Mouse (Mus musculus) ES-CJ7 (cell line): Measurements from ENCODE around the gene Tspear.

Experiments
- DNase-seq: peaks from one replicate; pipeline ENCODE4 v3.0.0; 2011; ENCODE audit warnings: low read depth, low spot score

The Tspear gene

DNA sequence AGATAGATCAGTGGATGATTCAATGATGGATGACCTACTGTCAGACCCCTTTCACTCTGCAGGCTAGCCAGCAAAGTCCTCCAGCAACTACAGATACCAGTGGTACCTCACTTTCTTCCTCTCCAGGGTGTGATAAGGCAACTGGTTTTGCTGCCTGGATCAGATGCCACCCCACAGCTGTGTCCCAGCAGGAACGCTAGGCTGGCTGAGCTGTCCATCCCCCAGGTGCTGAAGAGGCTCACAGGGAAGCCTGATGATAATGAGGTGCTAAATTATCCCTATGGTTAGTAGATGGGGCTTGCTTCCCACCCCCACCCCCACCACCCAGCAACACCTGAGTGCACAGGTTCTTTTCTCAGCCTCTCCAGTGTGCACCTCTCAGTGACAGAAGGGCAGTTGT is 181.2 kb downstream of the Tspear start:
- no peak for DNase-seq

GRCm38 (mm10) chr10:77869651-77870050 is 183.3 kb downstream of the Tspear start:
- no peak for DNase-seq

DNA sequence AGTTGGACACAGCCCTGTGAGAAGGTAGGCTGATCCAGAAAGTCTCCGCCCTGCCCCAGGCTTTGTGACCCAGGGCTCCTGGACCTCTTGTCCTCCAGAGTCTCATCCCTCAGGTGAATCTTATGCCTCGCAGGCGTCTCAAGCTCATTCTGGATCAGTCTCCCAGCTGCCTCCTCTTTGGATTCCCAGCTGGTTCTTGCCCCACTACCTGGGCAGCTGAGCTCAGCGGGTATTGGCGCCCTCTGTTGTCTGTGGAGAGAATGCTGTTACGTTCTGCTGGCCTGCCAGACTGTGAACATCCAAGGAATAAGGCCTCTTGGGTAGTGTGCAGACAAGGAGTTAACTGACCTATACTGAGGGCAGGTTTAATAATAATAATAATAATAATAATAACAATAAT is 192.6 kb downstream of the Tspear start:
- DNase-seq, result peak; percentile 27

GRCm38 (mm10) chr10:77880305-77880704 is 193.9 kb downstream of the Tspear start:
- no peak for DNase-seq

DNA sequence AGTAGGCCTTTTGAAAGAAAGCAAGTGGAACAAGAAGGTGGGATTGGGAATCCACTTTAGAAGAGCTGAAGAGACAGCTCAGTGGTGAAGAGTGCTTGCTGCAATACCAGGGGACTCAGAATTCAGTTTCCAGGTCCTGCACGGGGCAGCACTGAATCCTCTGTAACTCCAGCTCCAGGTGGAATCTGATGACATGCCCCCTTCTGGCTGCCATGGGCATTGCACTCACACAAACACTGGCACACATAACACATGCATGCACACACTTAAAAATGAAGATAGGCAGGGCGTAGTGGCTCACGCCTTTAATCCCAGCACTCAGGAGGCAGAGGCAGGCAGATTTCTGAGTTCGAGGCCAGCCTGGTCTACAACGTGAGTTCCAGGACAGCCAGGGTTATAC is 196.2 kb downstream of the Tspear start:
- DNase-seq, result peak; percentile 66

GRCm38 (mm10) chr10:77886007-77886747 is 199.8 kb downstream of the Tspear start:
- DNase-seq, result no peak

- DNase-seq, result no peak
Measured at GRCm38 (mm10) chr10:77890987-77891565, 204.7 kb downstream of the Tspear start.

DNA sequence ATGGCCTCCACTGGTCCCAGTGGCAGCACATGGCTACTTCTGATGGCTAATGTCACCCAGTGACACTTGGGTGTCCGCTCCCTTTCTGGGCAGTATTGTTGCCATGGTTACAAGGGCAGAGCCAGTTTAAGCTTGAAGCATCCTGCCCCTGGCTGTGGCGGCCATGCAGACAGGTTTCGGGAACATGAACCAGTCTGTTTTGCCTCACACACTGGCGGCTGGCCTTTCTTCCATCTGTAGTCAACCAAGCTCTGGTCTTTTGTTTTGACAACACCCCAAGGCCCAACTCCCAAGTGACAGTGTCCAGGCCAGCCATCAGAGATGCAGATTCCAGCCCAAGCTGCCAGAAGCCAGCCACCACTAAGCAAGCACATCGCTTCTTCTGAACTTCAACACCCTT is 209.2 kb downstream of the Tspear start:
- no peak for DNase-seq

DNA sequence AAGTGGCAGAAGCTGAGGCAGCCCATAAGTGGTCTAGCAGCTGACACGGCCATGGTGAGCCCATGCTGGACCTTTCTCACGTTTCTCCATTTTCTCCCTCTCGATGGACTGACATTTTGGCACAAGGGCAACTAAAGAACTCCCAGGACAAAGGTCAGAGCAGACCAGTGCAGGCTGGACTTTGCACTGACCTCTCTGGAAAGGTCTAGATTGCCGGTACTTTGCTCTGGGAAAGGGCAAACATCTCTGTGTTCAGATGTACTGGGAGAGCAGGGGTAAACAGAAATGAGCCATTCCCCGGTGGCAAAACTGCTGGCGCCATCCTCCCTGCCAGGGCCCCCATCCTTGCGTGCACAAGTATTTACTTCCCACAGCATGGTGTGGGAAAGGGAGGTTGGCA is 213.8 kb downstream of the Tspear start:
- no peak for DNase-seq

- no peak for DNase-seq
Measured at GRCm38 (mm10) chr10:77900903-77901818, 214.8 kb downstream of the Tspear start.

GRCm38 (mm10) chr10:77901871-77902210 is 215.5 kb downstream of the Tspear start:
- DNase-seq, result peak; percentile 25

- DNase-seq, result peak; percentile 88
Measured at GRCm38 (mm10) chr10:77902211-77902893, 216.0 kb downstream of the Tspear start, which contains the start of gene Lrrc3. Gene Lrrc3 (minus strand): TSS chr10:77902536.

- DNase-seq, result peak; percentile 90
Measured at GRCm38 (mm10) chr10:77902894-77903715, 216.7 kb downstream of the Tspear start.

- no peak for DNase-seq
Measured at GRCm38 (mm10) chr10:77912605-77913004, 226.2 kb downstream of the Tspear start.

GRCm38 (mm10) chr10:77913292-77913691 is 226.9 kb downstream of the Tspear start:
- DNase-seq, result no peak

DNA sequence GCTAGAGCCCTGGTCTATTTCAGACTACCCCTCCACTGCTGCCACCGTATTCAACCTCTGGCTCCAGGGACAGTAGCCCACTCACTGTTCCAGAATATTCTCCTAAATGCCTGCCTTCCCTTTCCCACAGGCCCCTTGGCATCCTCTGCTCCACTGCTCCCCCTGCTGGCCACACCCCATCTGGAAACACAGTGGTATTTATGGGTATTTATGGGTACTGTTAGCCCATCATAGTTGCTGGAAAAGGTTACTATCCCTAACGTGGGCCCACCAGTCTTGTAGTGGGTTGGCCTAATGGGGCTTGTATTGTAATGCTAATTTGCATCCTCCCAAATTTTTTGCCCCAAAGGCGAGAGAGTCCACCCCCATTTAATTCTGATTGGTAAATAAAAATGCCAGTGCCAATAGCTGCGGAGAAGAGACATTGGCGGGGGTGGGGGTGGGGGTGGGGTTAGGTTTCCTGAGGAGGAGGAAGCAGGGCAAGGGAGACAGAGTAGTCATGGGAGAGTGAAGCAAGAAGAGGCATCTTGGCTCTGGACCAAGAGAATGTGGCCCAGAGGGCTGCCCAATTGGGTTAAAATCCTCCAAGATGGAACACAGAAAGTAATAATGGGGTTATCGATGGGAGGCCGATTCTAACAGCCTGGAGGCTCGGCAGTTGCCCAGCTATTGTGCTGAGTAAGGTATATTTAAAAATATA is 230.4 kb downstream of the Tspear start:
- peak; percentile 51 for DNase-seq

- DNase-seq, result no peak
Measured at GRCm38 (mm10) chr10:77921009-77921408, 234.6 kb downstream of the Tspear start.

DNA sequence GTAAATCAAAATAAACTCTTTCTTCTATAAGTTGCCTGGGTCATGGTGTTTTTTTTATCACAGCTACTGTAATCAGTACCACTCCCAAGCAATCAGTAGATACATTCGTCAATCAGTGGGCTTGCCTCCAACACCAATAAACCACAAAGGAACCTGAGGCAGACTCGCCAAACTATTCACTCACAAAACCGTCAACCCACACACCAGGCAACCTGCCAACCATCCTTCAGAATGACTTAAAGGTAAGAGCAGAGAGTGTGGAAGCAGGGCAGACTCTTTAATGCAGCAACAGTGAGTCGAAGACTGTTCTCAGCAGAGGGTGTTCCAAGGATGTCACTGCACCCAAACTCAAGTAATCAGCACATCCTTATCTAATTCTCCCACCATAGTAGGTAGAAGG is 236.3 kb downstream of the Tspear start:
- DNase-seq, result no peak

- DNase-seq, result peak; percentile 32
Measured at GRCm38 (mm10) chr10:77926140-77926539, 239.8 kb downstream of the Tspear start.

GRCm38 (mm10) chr10:77927375-77927774 is 241.0 kb downstream of the Tspear start:
- DNase-seq, result no peak
